Mouse (Mus musculus) CH12.LX (cell line): ENCODE measurements at regions not wholly inside any gene's neighbourhood (a gene's known extent, or its start where the extent isn't known, plus 50 kb on each side); places are given as distances from the start of the nearest gene placed in this dataset.

Source experiments
- DNase-seq: peaks from one replicate; pipeline ENCODE4 v3.0.0-alpha.2; 2013; ENCODE audit errors: extremely low read depth
- H3K27ac ChIP-seq: 2 replicates; pipeline ENCODE4 v1.5.1; 2012; ENCODE audit warnings: low read depth, mild to moderate bottlenecking, control low read depth, moderate library complexity; ENCODE audit not compliant: insufficient read depth
- H3K27me3 ChIP-seq: replicated peaks from 2 replicates; pipeline ENCODE3; 2012; ENCODE audit warnings: inconsistent platforms
- H3K36me3 ChIP-seq, 2 experiments: replicated peaks in 1 of 2; 2 replicates each; pipeline versions ENCODE3 to v1.6.1; 2012; ENCODE audit warnings: inconsistent platforms in 1 of 2, low read length in 1 of 2, mild to moderate bottlenecking in 1 of 2, mixed read lengths in 1 of 2, moderate library complexity in 1 of 2; ENCODE audit not compliant: control insufficient read depth in 1 of 2, insufficient read depth in 1 of 2
- H3K4me1 ChIP-seq, 2 experiments: 2 replicates each; pipeline ENCODE4 v1.6.1; 2012; ENCODE audit warnings: inconsistent platforms in 1 of 2, moderate library complexity in 1 of 2; ENCODE audit not compliant: insufficient read depth in 2 of 2, control insufficient read depth in 1 of 2
- H3K4me2 ChIP-seq: 2 replicates; pipeline ENCODE4 v1.6.1; 2012; ENCODE audit warnings: low read depth, mild to moderate bottlenecking, control low read depth; ENCODE audit not compliant: poor library complexity, insufficient read depth, severe bottlenecking
- H3K4me3 ChIP-seq, 3 experiments: fragments of 150-350 bp in 1 of 3; sonication (generic) in 1 of 3; replicated peaks in 1 of 3; 2 replicates each; pipeline versions ENCODE3 to v1.5.1; 2011 to 2012; ENCODE audit warnings: low read depth in 2 of 3, low read length in 2 of 3, mild to moderate bottlenecking in 2 of 3, moderate library complexity in 2 of 3, control low read depth in 1 of 3, improper control_type of control experiment in 1 of 3, inconsistent platforms in 1 of 3, mixed read lengths in 1 of 3; ENCODE audit not compliant: poor library complexity in 1 of 3
- H3K79me2 ChIP-seq: replicated peaks from 2 replicates; pipeline ENCODE4 v1.6.1; 2012; ENCODE audit warnings: mild to moderate bottlenecking, moderate library complexity; ENCODE audit not compliant: control insufficient read depth, poor library complexity, insufficient read depth, severe bottlenecking; ENCODE audit errors: extremely low read depth
- H3K9ac ChIP-seq: 2 replicates; pipeline ENCODE4 v1.6.1; 2012; ENCODE audit warnings: low read depth, mild to moderate bottlenecking, control low read depth, moderate library complexity; ENCODE audit not compliant: insufficient read depth
- H3K9me3 ChIP-seq: replicated peaks from 2 replicates; pipeline ENCODE3; 2012; ENCODE audit warnings: low read length, inconsistent platforms, mixed read lengths
- CHD1 ChIP-seq: IDR thresholded peaks from 2 replicates; pipeline ENCODE4 v1.6.1; 2012; ENCODE audit warnings: low read depth, low read length, improper control_type of control experiment, inconsistent platforms
- EP300 ChIP-seq: IDR thresholded peaks from 2 replicates; pipeline ENCODE4 v1.6.1; 2011; ENCODE audit warnings: low read length, improper control_type of control experiment
- GABPA ChIP-seq: IDR thresholded peaks from 2 replicates; pipeline ENCODE4 v1.6.1; 2012; ENCODE audit warnings: low read depth, low read length, improper control_type of control experiment, inconsistent platforms; ENCODE audit not compliant: insufficient replicate concordance
- HCFC1 ChIP-seq: IDR thresholded peaks from 2 replicates; pipeline ENCODE4 v1.6.1; 2012; ENCODE audit warnings: low read depth, mild to moderate bottlenecking, inconsistent platforms, low read length, improper control_type of control experiment
- JUND ChIP-seq: conservative IDR thresholded peaks from 2 replicates; pipeline ENCODE4 v1.6.1; 2011; ENCODE audit warnings: low read depth, low read length, improper control_type of control experiment
- MAFK ChIP-seq: IDR thresholded peaks from 2 replicates; pipeline ENCODE4 v1.6.1; 2011; ENCODE audit warnings: low read length, improper control_type of control experiment; ENCODE audit not compliant: insufficient replicate concordance
- MAZ ChIP-seq: IDR thresholded peaks from 2 replicates; pipeline ENCODE4 v1.6.1; 2012; ENCODE audit warnings: low read depth, mild to moderate bottlenecking, inconsistent platforms, low read length, improper control_type of control experiment, moderate library complexity
- MXI1 ChIP-seq: IDR thresholded peaks from 2 replicates; pipeline ENCODE4 v1.6.1; 2011; ENCODE audit warnings: mild to moderate bottlenecking, low read depth, low read length, improper control_type of control experiment
- MYC ChIP-seq: IDR thresholded peaks from 2 replicates; pipeline ENCODE4 v1.6.1; 2011; ENCODE audit warnings: low read depth, mild to moderate bottlenecking, improper control_type of control experiment, low read length
- NRF1 ChIP-seq: IDR thresholded peaks from 2 replicates; pipeline ENCODE4 v1.6.1; 2014; ENCODE audit warnings: low read depth, mild to moderate bottlenecking, inconsistent platforms, low read length, improper control_type of control experiment, moderate library complexity
- RAD21 ChIP-seq: IDR thresholded peaks from 2 replicates; pipeline ENCODE4 v1.6.1; 2011; ENCODE audit warnings: low read depth, mild to moderate bottlenecking, low read length, improper control_type of control experiment, moderate library complexity
- RCOR1 ChIP-seq: conservative IDR thresholded peaks from 2 replicates; pipeline ENCODE4 v1.6.1; 2012; ENCODE audit warnings: low read depth, mild to moderate bottlenecking, inconsistent platforms, low read length, improper control_type of control experiment
- SMC3 ChIP-seq: IDR thresholded peaks from 2 replicates; pipeline ENCODE4 v1.6.1; 2011; ENCODE audit warnings: low read depth, low read length, improper control_type of control experiment
- TCF12 ChIP-seq: IDR thresholded peaks from 2 replicates; pipeline ENCODE4 v1.6.1; 2014; ENCODE audit warnings: low read depth, mild to moderate bottlenecking, inconsistent platforms, low read length, improper control_type of control experiment
- USF1 ChIP-seq: IDR thresholded peaks from 2 replicates; pipeline ENCODE4 v1.6.1; 2014; ENCODE audit warnings: low read depth, mild to moderate bottlenecking, inconsistent platforms, low read length, improper control_type of control experiment
- USF2 ChIP-seq: conservative IDR thresholded peaks from 2 replicates; pipeline ENCODE4 v1.6.1; 2011; ENCODE audit warnings: low read depth, low read length, improper control_type of control experiment
- ZC3H11A ChIP-seq: IDR thresholded peaks from 2 replicates; pipeline ENCODE4 v1.6.1; 2012; ENCODE audit warnings: low read depth, mild to moderate bottlenecking, inconsistent platforms, low read length, improper control_type of control experiment
- ZKSCAN1 ChIP-seq: IDR thresholded peaks from 2 replicates; pipeline ENCODE4 v1.6.1; 2012; ENCODE audit warnings: low read depth, inconsistent platforms, low read length, improper control_type of control experiment, borderline replicate concordance
- dilution Hi-C: fragments of 300-500 bp; cut with MboI; formaldehyde crosslinking; loops from 2 replicates; pipeline ENCODE4 v1.14.3; 2020; ENCODE audit warnings: low sequenced_read_pairs; ENCODE audit not compliant: extremely low pct_unique_long_range_greater_than_20kb, extremely low pct_ligation_motif_present
- in situ Hi-C: fragments of 300-500 bp; cut with MboI; formaldehyde crosslinking; loops from 3 replicates; pipeline ENCODE4 v1.14.3; 2019; ENCODE audit warnings: low sequenced_read_pairs, low pct_ligation_motif_present, low pct_unique_long_range_greater_than_20kb, mixed read lengths

- Histone ChIP-seq H3K36me3 (no peaks in the 10 kb centered on the region), H3K9me3 (no peaks in the 10 kb centered on the region), H3K79me2 (no peaks in the 10 kb centered on the region), H3K9ac (no peak overlapping the region), H3K4me1 (no peaks in the 10 kb centered on the region; a peak in 1 of 4 replicates), H3K27ac (no peak overlapping the region), H3K27me3 (no peaks in the 10 kb centered on the region), H3K4me3 (no peak overlapping the region), H3K4me2 (no peak overlapping the region)
- no peak for DNase-seq
- no peak for TF ChIP-seq MXI1
- TF ChIP-seq HCFC1: no peak
- TF ChIP-seq ZKSCAN1: no peak
- TF ChIP-seq NRF1: no peak
- TF ChIP-seq RAD21: no peak
- no peak for TF ChIP-seq USF1
- TF ChIP-seq MAZ: no peak
- TF ChIP-seq RCOR1: no peak
- no peak for TF ChIP-seq MYC
- no peak for TF ChIP-seq JUND
- TF ChIP-seq TCF12: no peak
- TF ChIP-seq CHD1: no peak
- no peak for TF ChIP-seq GABPA
- TF ChIP-seq ZC3H11A: no peak
- dilution Hi-C loops: no loop called here
- in situ Hi-C loops: loop anchor here (25.0 kb wide), 1 partner anchor 597 kb away; no protein-coding TSS in a partner anchor
Observed at GRCm38 (mm10) chr19:14090106-14090505, 176.8 kb downstream of the Olfr1505 start.

- no peak overlapping the region for H3K27ac ChIP-seq
- in situ Hi-C loops: loop anchor here (25.0 kb wide), 1 partner anchor 593 kb away; no protein-coding TSS in a partner anchor
- H3K9me3 ChIP-seq: no peaks in the 10 kb centered on the region
- H3K27me3 ChIP-seq: no peaks in the 10 kb centered on the region
- TF ChIP-seq USF2 (no peak), RAD21 (no peak), EP300 (no peak), MAFK (no peak), SMC3 (no peak)
- TF ChIP-seq, all 38 proteins: peak for 0
- Histone ChIP-seq H3K4me2 (no peak overlapping the region), H3K79me2 (no peaks in the 10 kb centered on the region), H3K4me3 (no peak overlapping the region), H3K9ac (no peak overlapping the region), H3K36me3 (no peaks in the 10 kb centered on the region), H3K4me1 (no peaks in the 10 kb centered on the region; a peak in 1 of 4 replicates)
- dilution Hi-C loops: no loop called here
- DNase-seq: no peak
Observed at GRCm38 (mm10) chr19:14094191-14094590, 180.9 kb downstream of the Olfr1505 start.
